Mouse (Mus musculus): Measurements from ENCODE around the gene 2210016F16Rik. TPM values are rescaled to one million over a fixed set of nuclear protein-coding genes. Genes with fewer than 3 reads are reported as not detected.

2210016F16Rik gene
- polyA plus RNA-seq, 1 experiment from 2014 or later = 24.8 TPM

GRCm38 (mm10) chr13:58334116-58334515 lies 50.9 kb downstream of the 2210016F16Rik start:
- Histone ChIP-seq H3K9me3 (no peaks in the 10 kb centered on the region), H3K9ac (no peak overlapping the region), H3K36me3 (no peaks in the 10 kb centered on the region), H3K4me1 (replicated peaks) (no peaks in the 10 kb centered on the region), H3K27ac (replicated peaks) (no peak overlapping the region), H3K4me3 (no peak overlapping the region), H3K27me3 (no peaks in the 10 kb centered on the region), H3K4me2 (no peak overlapping the region)
- ATAC-seq (ENCODE audit: low read depth) = no peak
- 88% methylated on average over 5 of the region's 5 CpGs for WGBS

MicroRNA genes within 50 kb of the gene (microRNA counts, 519-probe panel; counts per million panel counts)
- 3,573 counts per million, percentile 50 among the panel's probes with 10 or more counts for microRNA mmu-miR-7a

Small RNAs within 50 kb of the gene (microRNA-seq; reads per million reads assigned to microRNA genes)
- 240 reads per million, percentile 66 among the genes with 10 or more reads in this experiment for gene Mir7-1

Other genes starting within 250 kb of the 2210016F16Rik start
- gene Idnk, start 227.6 kb downstream of the 2210016F16Rik start, polyA plus RNA-seq (2015; fragmentation: Nextera tagmentation; extraction: Ambion mirVana) = 76.8 and 80.8 TPM in 2 replicates
- 142 and 154 TPM in 2 replicates for gene Ubqln1, start 169.6 kb downstream of the 2210016F16Rik start, polyA plus RNA-seq (2015; fragmentation: Nextera tagmentation; extraction: Ambion mirVana)
- gene Gkap1, start 109.5 kb downstream of the 2210016F16Rik start, polyA plus RNA-seq (2015; fragmentation: Nextera tagmentation; extraction: Ambion mirVana) = 29.5 and 29.7 TPM in 2 replicates
- gene Kif27, start 26.1 kb downstream of the 2210016F16Rik start, polyA plus RNA-seq (2015; fragmentation: Nextera tagmentation; extraction: Ambion mirVana) = 1.2 and 1.3 TPM in 2 replicates
- 23.1 and 23.6 TPM in 2 replicates for gene Rmi1, start 17.0 kb upstream of the 2210016F16Rik start, polyA plus RNA-seq (2015; fragmentation: Nextera tagmentation; extraction: Ambion mirVana)
- 1,581 and 1,759 TPM in 2 replicates for gene Hnrnpk, start 18.1 kb upstream of the 2210016F16Rik start, polyA plus RNA-seq (2015; fragmentation: Nextera tagmentation; extraction: Ambion mirVana)
- 0.04 TPM in 1 of 2 replicates, not detected in the other for gene Slc28a3, start 225.7 kb upstream of the 2210016F16Rik start, polyA plus RNA-seq (2015; fragmentation: Nextera tagmentation; extraction: Ambion mirVana)

Data from neural tube, embryonic 13.5 days (tissue).